Mouse (Mus musculus) ES-Bruce4 (cell line): ENCODE results near the gene Olfr145. TPM values are rescaled to one million over a fixed set of nuclear protein-coding genes. Genes with fewer than 3 reads are reported as not detected.

Experiments
- H3K27ac ChIP-seq: 2 replicates; pipeline ENCODE4 v1.5.1; 2012; ENCODE audit warnings: low read length, inconsistent platforms; ENCODE audit not compliant: insufficient read depth
- H3K27me3 ChIP-seq: 2 replicates; pipeline ENCODE4 v1.6.1; 2012; ENCODE audit warnings: mild to moderate bottlenecking, low read length, inconsistent platforms; ENCODE audit not compliant: control insufficient read depth, poor library complexity, insufficient read depth, severe bottlenecking
- H3K36me3 ChIP-seq: 2 replicates; pipeline ENCODE4 v1.6.1; 2012; ENCODE audit warnings: inconsistent platforms, mild to moderate bottlenecking, low read length, moderate library complexity; ENCODE audit not compliant: control insufficient read depth, poor library complexity, insufficient read depth, severe bottlenecking
- H3K4me1 ChIP-seq: one replicate; pipeline ENCODE4 v1.8.1; 2011; ENCODE audit warnings: low read length; ENCODE audit not compliant: control insufficient read depth, insufficient read depth
- H3K4me3 ChIP-seq: 2 replicates; pipeline ENCODE4 v1.5.1; 2011; ENCODE audit warnings: low read depth, mild to moderate bottlenecking, low read length
- H3K9ac ChIP-seq: 2 replicates; pipeline ENCODE4 v1.6.1; 2012; ENCODE audit warnings: low read depth, mild to moderate bottlenecking, inconsistent platforms; ENCODE audit not compliant: poor library complexity, severe bottlenecking
- H3K9me3 ChIP-seq: replicated peaks from 2 replicates; pipeline ENCODE4 v1.6.1; 2012; ENCODE audit warnings: mild to moderate bottlenecking, low read length, inconsistent platforms; ENCODE audit not compliant: control insufficient read depth, poor library complexity, insufficient read depth, severe bottlenecking
- CTCF ChIP-seq: IDR thresholded peaks from one replicate; pipeline ENCODE4 v1.8.1; 2011; ENCODE audit warnings: low read depth, low read length
- EP300 ChIP-seq: IDR thresholded peaks from 2 replicates; pipeline ENCODE4 v1.6.1; 2011; ENCODE audit warnings: low read depth, low read length; ENCODE audit not compliant: insufficient read depth
- POLR2A ChIP-seq: IDR thresholded peaks from one replicate; pipeline ENCODE4 v1.8.1; 2011; ENCODE audit warnings: low read length; ENCODE audit not compliant: insufficient read depth
- polyA plus RNA-seq: library from polyadenylated mRNA; stranded (reverse); fragments of >200 nt; gene quantifications from 2 replicates; pipeline ENCODE4 v1.2.4, GENCODE M21; 2011; ENCODE audit warnings: low read depth; ENCODE audit not compliant: missing spikeins, insufficient read depth, insufficient read length

The Olfr145 gene
- polyA plus RNA-seq, 1 experiment = not detected

DNA sequence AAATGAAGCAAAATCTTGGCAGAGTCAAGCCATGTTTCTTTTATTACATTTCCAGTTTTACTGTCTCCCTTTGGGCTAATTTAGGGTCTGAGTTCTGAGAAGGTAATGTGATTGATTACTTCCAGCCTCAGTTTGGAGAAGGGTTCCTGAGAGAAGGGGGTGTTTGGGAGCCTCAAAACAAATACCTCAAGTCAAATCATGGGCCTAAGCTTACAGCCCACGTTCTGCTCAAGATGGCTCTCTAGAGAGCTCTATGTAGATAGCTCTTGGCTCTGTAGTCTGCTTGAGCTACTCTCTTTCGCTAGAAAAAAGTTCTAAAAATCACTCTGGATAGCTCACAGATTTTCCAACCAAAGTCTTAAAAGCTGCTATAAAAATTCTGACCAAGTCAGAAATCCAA lies 28.9 kb downstream of the Olfr145 start:
- Histone ChIP-seq H3K9me3 (no peaks in the 10 kb centered on the region), H3K36me3 (no peaks in the 10 kb centered on the region), H3K27me3 (no peaks in the 10 kb centered on the region), H3K9ac (no peak overlapping the region), H3K27ac (no peak overlapping the region), H3K4me3 (no peak overlapping the region), H3K4me1 (no peaks in the 10 kb centered on the region)
- TF ChIP-seq CTCF (no peak), POLR2A (no peak), EP300 (no peak)

GRCm38 (mm10) chr9:37926019-37927013 lies 29.8 kb downstream of the Olfr145 start:
- H3K27me3 ChIP-seq = no peaks in the 10 kb centered on the region
- H3K36me3 ChIP-seq = no peaks in the 10 kb centered on the region
- no peak overlapping the region for H3K4me3 ChIP-seq

DNA sequence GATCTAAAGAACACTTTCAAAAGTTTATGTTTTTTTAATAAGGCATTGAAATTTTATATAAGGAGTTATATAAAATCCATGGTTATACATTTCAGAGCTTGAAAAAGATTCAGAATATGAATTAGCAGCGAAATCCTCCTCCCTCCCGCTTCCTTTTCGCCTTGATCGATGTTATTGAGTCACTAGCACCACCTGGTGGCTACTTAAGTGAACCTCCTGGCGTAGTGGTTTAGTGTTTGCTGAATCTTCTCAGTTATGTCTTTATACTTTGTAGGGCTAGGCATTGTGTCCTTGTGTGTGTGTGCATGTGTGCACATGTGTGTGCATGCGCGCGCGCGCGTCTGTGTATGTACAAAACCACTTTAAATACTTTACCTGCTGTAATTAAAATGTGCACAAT lies 36.0 kb downstream of the Olfr145 start:
- Histone ChIP-seq H3K9me3 (no peaks in the 10 kb centered on the region), H3K9ac (no peak overlapping the region), H3K27ac (no peak overlapping the region), H3K36me3 (no peaks in the 10 kb centered on the region), H3K4me3 (no peak overlapping the region), H3K27me3 (no peaks in the 10 kb centered on the region), H3K4me1 (no peaks in the 10 kb centered on the region)
- TF ChIP-seq POLR2A (no peak), CTCF (peak; percentile 38), EP300 (no peak)

More at GRCm38 (mm10) chr9:37926019-37927013, 29.8 kb downstream of the Olfr145 start:
- TF ChIP-seq EP300 (no peak), CTCF (no peak), POLR2A (no peak)
- Histone ChIP-seq H3K4me1 (no peaks in the 10 kb centered on the region), H3K9me3 (no peaks in the 10 kb centered on the region), H3K9ac (no peak overlapping the region), H3K27ac (no peak overlapping the region)

- Histone ChIP-seq H3K27me3 (no peaks in the 10 kb centered on the region), H3K9ac (no peak overlapping the region), H3K27ac (no peak overlapping the region), H3K4me1 (no peaks in the 10 kb centered on the region), H3K4me3 (no peak overlapping the region), H3K9me3 (no peaks in the 10 kb centered on the region), H3K36me3 (no peaks in the 10 kb centered on the region)
- TF ChIP-seq CTCF (no peak), POLR2A (no peak), EP300 (no peak)
Measured at GRCm38 (mm10) chr9:37934146-37934545, 37.6 kb downstream of the Olfr145 start.

DNA sequence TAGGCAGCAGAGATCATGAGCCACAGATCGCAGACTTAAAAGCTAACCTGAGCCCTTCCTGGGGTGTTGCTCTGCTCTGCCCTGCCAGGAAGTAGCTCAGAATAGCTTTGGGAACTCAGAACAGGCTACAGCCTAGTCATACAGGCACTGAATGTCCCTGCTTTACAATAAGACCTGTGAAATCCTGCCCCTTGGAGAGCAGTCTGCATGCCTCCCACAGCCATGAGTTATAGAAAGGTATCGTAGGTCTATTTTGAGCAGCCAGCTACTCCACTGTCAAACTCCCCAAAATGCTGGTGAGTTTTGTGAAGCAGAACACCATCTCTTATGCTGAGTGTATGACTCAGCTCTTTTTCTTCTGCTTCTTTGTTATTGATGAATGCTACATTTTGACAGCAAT lies 44.6 kb downstream of the Olfr145 start:
- Histone ChIP-seq H3K9me3 (no peaks in the 10 kb centered on the region), H3K9ac (no peak overlapping the region), H3K4me3 (no peak overlapping the region), H3K4me1 (no peaks in the 10 kb centered on the region), H3K36me3 (no peaks in the 10 kb centered on the region), H3K27ac (no peak overlapping the region), H3K27me3 (no peaks in the 10 kb centered on the region)
- TF ChIP-seq EP300 = no peak
- no peak for TF ChIP-seq POLR2A
- no peak for TF ChIP-seq CTCF

Other genes with a start within 250 kb of the Olfr145 start
- 184 and 191 TPM in 2 replicates for gene Tbrg1, start 239.4 kb upstream of the Olfr145 start, polyA plus RNA-seq
- not detected in 2 replicates for gene Panx3, start 227.5 kb upstream of the Olfr145 start, polyA plus RNA-seq
- not detected in 2 replicates for gene Olfr160, start 180.5 kb upstream of the Olfr145 start, polyA plus RNA-seq
- not detected in 2 replicates for gene Olfr874, start 151.6 kb upstream of the Olfr145 start, polyA plus RNA-seq
- not detected in 2 replicates for gene Olfr875, start 124.9 kb upstream of the Olfr145 start, polyA plus RNA-seq
- gene Olfr876, start 93.7 kb upstream of the Olfr145 start, polyA plus RNA-seq = not detected in 2 replicates
- not detected in 2 replicates for gene Olfr877, start 42.5 kb upstream of the Olfr145 start, polyA plus RNA-seq
- gene Olfr878, start 21.1 kb downstream of the Olfr145 start, polyA plus RNA-seq = not detected in 2 replicates
- gene Olfr881, start 95.1 kb downstream of the Olfr145 start, polyA plus RNA-seq = not detected in 2 replicates
- not detected in 2 replicates for gene Olfr883, start 129.1 kb downstream of the Olfr145 start, polyA plus RNA-seq
- gene Olfr884, start 149.8 kb downstream of the Olfr145 start, polyA plus RNA-seq = not detected in 2 replicates
- gene Olfr885, start 164.6 kb downstream of the Olfr145 start, polyA plus RNA-seq = not detected in 2 replicates
- not detected in 2 replicates for gene Olfr887, start 187.3 kb downstream of the Olfr145 start, polyA plus RNA-seq
- gene Olfr888, start 211.4 kb downstream of the Olfr145 start, polyA plus RNA-seq = not detected in 2 replicates
- not detected in 2 replicates for gene Olfr889, start 218.5 kb downstream of the Olfr145 start, polyA plus RNA-seq
- not detected in 2 replicates for gene Olfr890, start 245.8 kb downstream of the Olfr145 start, polyA plus RNA-seq